Mouse (Mus musculus) bone marrow macrophage, adult 2 months (primary cell): ENCODE results near the gene Slc4a11.

Experiments used
- CTCF ChIP-seq: IDR thresholded peaks from 2 replicates; pipeline ENCODE4 v1.5.1; 2012; ENCODE audit warnings: low read depth, mild to moderate bottlenecking, low read length, moderate library complexity
- POLR2A ChIP-seq: IDR thresholded peaks from 2 replicates; pipeline ENCODE4 v1.6.1; 2012; ENCODE audit warnings: mild to moderate bottlenecking, low read depth, low read length, borderline replicate concordance

GRCm38 (mm10) chr2:130679899-130680298, 17.4 kb downstream of the Slc4a11 start:
- TF ChIP-seq POLR2A (no peak), CTCF (no peak)
